Mouse (Mus musculus) cerebellum, adult 9-10 months (tissue): ENCODE data around the gene Cacna1c.

Experiments used
- DNase-seq: peaks from one replicate; pipeline ENCODE4 v3.0.0; 2022

Cacna1c gene

GRCm38 (mm10) chr6:118947286-118947685 is 248.9 kb downstream of the Cacna1c start:
- no peak for DNase-seq

GRCm38 (mm10) chr6:118946660-118947059 is 249.6 kb downstream of the Cacna1c start:
- DNase-seq = no peak

- DNase-seq = no peak
Measured at GRCm38 (mm10) chr6:118944093-118944492, 252.1 kb downstream of the Cacna1c start.

DNA sequence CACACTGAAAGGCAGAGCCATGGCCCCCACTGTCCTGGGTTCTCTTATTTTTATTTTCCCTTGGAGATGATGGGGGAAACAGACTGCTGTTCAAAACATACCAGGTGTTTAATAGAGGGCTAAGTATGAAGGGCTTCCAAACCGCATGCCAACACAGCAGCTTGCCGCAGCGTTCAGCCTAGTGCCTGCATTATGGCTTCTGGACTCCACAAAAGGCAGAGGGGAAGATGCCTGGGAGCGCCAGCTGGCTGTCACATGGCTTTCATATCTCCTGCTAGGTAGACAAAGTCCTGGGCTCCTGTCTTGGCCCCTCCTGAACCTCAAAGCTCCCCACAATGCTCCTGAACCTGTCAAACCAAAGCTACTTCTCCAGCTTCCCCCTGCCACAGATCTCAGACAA is 254.4 kb downstream of the Cacna1c start:
- DNase-seq = no peak

DNA sequence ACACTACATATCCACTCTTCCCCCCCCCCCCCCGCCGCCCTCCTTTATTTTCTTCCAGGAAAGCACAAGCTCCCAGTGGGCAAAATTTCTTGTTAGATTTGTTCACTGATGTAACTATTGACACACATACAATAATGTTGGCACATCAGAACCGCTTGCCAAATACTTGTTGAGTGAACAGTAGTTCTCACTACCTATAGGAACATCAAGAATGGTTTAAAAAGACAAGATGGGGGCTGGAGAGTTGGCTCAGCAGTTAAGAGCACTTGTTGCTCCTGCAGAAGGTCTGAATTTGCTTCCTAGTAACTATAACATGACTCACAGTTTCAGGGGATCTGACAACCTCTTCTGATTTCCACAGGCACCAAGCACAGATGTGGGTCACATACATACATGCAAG is 255.2 kb downstream of the Cacna1c start:
- DNase-seq = no peak

- no peak for DNase-seq
Measured at GRCm38 (mm10) chr6:118939626-118940025, 256.6 kb downstream of the Cacna1c start.

DNA sequence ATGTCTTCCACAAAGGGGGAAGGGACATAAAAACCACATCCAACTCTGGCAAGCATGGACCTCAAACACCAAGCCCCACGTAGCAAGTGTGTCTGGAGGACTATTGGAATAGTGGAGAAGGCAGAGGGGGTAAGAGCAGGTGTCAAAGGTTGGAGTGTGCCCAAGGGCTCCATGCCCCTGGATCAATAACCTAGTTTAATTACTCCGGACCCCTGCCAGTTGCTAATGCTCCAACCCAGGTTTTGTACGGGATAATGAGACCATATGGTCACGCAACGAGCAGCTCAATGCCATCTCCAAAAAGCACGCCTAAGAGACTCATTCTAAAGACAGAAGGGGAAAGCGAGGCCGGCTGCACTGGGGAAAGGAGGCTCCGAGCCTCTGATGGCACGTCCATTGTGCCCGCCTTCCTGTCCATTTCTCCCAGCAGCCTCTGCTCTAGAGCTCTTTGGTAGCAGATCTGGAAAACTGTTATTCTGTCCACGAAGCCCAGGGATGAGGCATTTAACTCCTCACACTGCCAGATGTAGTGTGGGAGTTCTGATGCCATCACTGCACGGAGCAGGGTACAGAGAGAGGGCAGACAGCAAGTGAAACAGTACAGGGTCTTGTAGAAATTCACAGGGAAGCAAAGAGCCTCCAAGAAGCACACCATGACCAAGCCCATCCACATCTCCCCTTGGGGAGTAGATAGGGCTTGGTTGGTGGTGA is 257.7 kb downstream of the Cacna1c start:
- DNase-seq = peak; percentile 68

- DNase-seq = peak; percentile 79
Measured at GRCm38 (mm10) chr6:118937536-118937935, 258.7 kb downstream of the Cacna1c start.

DNA sequence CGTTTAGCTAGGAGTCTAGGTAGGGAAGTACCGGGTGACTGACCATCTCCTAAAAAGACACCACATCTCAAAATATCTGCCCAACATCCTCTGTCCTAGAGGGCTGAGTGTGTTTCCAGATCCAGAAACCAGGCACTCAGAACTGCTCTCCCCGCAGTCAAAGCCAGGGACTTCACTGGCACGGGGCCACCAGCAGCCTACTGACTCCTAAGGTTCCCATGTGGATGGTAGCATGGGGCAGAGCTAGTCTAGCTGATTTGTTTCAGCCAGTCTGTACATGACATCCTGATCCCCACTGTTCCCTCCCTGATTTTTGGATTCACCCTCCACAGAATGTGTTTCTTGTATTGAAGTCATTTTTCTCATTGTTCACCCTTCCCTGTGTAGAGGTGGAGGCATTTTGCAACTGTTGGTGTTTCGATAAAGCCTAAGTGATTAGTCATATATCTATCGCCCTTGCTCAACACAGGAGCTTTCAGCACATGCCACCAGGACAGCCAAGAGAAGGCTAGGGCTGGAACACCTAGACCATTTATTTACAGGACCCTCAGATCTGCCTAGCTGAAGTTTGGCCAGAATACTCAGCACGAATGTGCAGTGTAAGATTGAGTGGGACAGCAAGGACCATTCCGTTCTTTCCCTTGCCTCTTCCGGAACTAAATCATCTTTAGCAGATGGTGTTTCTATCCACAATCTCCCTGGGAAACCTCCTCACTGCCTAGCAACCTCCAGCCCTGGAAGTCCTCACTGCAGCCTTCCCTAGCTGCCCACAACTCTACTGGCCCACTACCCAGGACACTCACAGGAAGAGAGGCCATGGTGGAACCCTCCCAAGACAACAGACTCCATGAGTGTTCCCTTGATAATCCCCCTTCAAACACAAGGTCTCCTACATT is 260.4 kb downstream of the Cacna1c start:
- peak; percentile 72 for DNase-seq

- DNase-seq = no peak
Measured at GRCm38 (mm10) chr6:118934243-118934902, 261.8 kb downstream of the Cacna1c start.

DNA sequence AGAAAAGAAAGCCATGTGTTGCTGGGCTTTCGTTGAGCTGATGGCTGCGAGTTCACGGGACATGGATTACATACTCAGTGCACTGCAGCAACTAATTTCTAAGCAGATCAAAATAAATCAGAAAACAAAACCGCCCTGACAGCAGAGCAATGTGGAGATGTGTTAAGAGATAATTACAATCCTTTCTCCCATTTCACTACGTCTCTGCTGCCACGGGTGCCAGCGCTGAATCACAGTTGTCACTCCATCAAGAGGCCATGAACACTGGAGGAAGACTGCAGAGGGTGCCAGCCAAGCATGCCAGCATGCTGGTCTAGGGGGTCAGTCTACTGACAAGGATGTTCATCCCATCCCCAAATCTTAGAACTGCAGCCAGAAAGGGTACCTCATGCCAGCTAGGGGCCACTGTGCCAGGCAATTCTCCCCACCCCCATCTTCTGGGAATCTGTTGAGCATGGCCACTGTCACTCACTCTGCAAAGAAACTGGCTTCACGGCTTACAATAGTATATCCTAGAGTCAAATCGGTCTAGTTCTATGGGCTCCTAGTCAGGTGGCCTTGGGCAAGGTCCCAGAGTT is 263.1 kb downstream of the Cacna1c start:
- DNase-seq = no peak

GRCm38 (mm10) chr6:118932002-118932700 is 264.1 kb downstream of the Cacna1c start:
- no peak for DNase-seq

DNA sequence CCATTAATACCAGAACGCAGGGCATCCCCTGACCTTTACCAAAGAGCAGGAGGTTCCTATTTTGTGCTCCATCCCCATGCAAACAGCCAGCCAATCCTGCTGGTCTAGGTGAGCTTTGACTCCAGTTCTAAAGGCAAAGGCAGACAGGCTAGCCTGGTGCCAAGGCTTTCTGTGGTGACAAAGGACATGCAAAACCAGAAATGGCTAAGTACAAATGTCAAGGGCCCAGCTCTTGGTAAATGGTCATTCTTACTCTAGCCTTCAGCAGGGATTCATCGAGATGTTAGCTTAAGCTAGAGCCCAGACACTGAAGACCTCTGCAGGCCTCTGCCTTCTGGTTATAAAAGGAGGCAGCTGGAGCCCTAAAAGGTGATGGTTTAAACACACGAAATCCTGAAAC is 269.5 kb downstream of the Cacna1c start:
- DNase-seq = no peak

DNA sequence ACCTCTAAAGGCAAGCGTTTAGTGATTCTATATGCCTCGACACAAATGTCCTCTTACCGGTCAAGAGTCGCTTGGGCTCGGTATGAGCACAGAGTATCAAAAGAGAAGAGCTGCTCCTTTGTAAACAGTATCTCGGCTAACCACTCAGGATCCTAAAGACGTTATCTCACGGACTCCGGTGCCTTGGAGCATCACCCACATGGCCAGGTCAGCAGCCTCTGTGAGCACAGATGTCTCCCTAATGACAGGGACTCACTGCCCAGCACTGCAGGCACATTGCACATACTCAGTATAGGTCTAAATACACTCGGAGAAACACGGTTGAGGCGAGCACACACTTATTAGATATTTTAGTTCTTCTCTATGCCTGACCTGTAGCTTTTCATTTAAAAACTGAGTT is 271.8 kb downstream of the Cacna1c start:
- DNase-seq = no peak

DNA sequence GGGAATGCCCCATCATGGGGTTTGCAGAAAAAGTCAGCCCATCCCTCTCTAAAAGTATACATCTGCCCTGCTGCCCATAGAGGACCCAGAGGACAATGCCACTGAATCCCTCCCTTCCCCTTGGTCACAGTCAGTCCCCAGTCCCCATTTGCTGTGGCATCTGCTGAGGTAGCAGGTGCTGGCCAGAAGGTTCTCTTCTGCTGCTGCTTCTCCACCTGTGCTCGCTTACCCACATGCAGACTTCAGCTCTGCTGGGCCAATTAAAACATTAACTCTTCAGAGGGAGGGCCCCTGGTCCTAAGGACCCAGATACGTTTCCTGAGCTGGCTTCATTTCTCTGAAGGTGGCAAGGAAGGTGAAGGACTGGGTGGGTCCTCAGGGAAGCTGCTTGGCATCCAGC is 272.3 kb downstream of the Cacna1c start:
- DNase-seq = peak; percentile 88

DNA sequence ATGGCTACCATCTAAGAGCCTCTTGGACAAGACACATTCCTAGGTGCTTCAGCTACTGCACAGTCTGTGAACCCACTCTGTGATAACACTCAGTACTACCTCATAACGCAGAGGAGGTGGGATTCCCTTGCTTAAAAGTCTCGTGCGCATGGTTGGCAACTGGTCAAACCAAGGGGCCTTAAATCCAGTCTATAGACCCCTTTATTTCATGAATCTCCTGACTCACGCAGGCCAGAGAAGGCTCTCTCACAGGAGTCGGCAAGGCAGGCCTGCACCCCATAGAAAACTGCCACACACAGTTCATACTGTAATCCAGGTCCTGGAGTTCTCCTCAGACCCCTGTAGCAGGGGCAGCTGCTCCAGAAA is 273.0 kb downstream of the Cacna1c start:
- no peak for DNase-seq

DNA sequence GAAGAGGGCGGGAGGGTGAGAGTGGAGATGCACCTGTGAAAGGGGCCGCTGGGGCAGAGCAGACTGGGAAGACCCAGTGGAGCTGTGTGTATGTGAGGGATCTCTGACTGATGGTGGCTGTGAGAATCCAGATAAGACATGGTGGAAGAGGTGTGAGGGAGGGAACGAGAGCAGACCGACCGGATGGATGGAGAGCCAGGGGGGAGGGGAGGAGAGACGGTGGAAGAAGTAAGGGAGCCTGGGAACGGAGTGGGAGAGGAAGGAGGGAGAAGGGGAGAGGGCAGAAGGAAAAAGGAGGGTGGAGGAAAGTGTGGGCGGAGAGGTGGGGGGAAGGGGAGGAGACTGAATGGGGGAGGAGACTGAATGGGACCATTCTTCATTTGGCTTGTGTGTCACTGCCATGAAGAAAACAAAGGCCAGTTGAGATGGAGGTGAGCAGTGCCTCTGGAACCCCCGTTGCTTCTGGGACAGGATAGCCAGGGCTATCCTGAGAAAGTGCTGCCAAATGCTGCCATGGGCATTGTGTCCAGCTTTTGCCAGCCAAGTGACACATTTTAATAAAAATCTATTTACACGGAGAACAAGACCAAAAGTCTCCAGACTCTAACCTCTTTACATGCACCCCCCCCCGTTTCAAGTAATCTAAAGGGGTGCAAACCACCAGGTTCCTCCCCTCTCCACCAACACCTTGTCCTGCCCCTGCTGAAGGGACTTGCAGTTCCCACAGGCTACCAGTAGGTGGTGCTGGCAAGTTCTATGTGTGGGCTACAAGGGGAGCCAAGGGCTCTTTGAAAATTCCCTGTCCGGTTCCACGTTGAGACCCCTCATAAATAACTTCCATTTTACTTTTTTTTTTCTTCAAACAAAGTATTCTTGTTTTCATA is 273.6 kb downstream of the Cacna1c start:
- peak; percentile 92 for DNase-seq

DNA sequence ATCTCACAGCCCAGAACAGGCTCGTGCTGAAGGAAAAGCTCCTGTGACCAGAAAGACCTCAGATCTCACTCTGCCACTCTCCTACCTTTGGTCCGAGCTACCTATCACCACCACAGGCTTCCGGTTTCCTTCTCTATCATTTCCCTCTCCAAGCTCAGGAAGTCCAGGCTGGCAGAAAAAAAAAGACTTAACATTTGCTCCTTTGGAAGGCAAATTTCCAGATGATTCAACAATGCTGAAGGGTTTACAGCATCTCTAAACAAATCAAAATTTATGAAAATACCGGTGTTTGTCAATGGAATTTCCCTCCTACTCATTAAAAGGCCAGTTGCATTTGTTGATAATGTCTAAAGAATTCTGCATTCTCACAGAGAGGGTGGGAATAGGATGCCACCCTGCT is 288.0 kb downstream of the Cacna1c start:
- no peak for DNase-seq

DNA sequence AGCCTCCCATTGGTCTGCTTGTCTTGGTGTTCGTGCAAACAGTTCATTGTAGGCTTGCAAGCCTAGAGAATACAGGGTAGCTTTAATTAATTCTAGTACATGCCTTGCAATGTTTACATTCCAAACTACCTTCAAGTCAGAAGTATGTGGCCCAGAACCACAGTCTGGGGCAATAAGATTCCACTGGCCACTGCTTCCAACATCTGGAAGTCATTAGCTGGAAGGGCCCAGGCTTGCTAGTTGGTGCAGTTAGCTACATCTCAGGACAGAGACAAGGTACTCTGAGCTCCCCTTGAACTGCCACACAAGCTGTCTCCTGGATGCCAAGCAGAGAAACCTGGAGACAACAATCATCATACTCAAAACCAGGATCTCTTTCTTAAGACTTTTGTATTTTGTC is 288.5 kb downstream of the Cacna1c start:
- DNase-seq = no peak

GRCm38 (mm10) chr6:118906878-118907277 is 289.3 kb downstream of the Cacna1c start:
- no peak for DNase-seq

GRCm38 (mm10) chr6:118899688-118900087 is 296.5 kb downstream of the Cacna1c start:
- no peak for DNase-seq

GRCm38 (mm10) chr6:118897101-118897500 is 299.1 kb downstream of the Cacna1c start:
- no peak for DNase-seq
